Mouse (Mus musculus): ENCODE measurements around the gene Maip1. TPM values are rescaled to one million over a fixed set of nuclear protein-coding genes. Genes with fewer than 3 reads are reported as not detected.
A peak's percentile ranks its signal among the peaks of the same experiment; 100 is the strongest.

Gene Maip1
- 14.9 and 15.1 TPM in 2 replicates for polyA plus RNA-seq (2015; fragmentation: Nextera tagmentation; extraction: Ambion mirVana)

GRCm38 (mm10) chr1:57406187-57407151 lies at the start of gene Maip1, which contains the start of gene Tyw5:
Maip1 (plus strand) TSS chr1:57406328.
Tyw5 (minus strand) TSS chr1:57407101.
- no peaks in the 10 kb centered on the region for H3K9me3 ChIP-seq
- no peaks in the 10 kb centered on the region for H3K27me3 ChIP-seq
- H3K27ac ChIP-seq = peak within 1 kb of the TSS; percentile 98
- H3K4me3 ChIP-seq = peak within 1 kb of the TSS; percentile 72
- peak; percentile 87 for ATAC-seq (ENCODE audit: insufficient number of reproducible peaks, low FRiP score, low TSS enrichment, low read depth)
- H3K4me2 ChIP-seq = peak within 1 kb of the TSS; percentile 70
- peaks cover 25% of the 10 kb centered on the region for H3K4me1 ChIP-seq
- under 1% methylated on average over 72 of the region's 72 CpGs for WGBS
- peak within 1 kb of the TSS; percentile 92 for H3K9ac ChIP-seq
- H3K36me3 ChIP-seq = no peaks in the 10 kb centered on the region

GRCm38 (mm10) chr1:57358546-57358945 lies 47.6 kb upstream of the Maip1 start:
- no peaks in the 10 kb centered on the region for H3K36me3 ChIP-seq
- no peak overlapping the region for H3K4me2 ChIP-seq
- no peaks in the 10 kb centered on the region for H3K27me3 ChIP-seq
- H3K27ac ChIP-seq = no peak overlapping the region; the same call in 1 of the 2 replicates
- 19% methylated on average over 5 of the region's 5 CpGs for WGBS
- H3K4me3 ChIP-seq = no peak overlapping the region
- no peaks in the 10 kb centered on the region for H3K9me3 ChIP-seq
- H3K9ac ChIP-seq = no peak overlapping the region
- peaks cover 4% of the 10 kb centered on the region; the same call in 1 of the 2 replicates for H3K4me1 ChIP-seq
- no peak for ATAC-seq (ENCODE audit: insufficient number of reproducible peaks, low FRiP score, low TSS enrichment, low read depth)

- Histone ChIP-seq H3K36me3 (no peaks in the 10 kb centered on the region), H3K4me2 (no peak overlapping the region), H3K27ac (no peak overlapping the region), H3K9ac (no peak overlapping the region), H3K27me3 (no peaks in the 10 kb centered on the region), H3K9me3 (no peaks in the 10 kb centered on the region), H3K4me1 (no peaks in the 10 kb centered on the region), H3K4me3 (no peak overlapping the region)
- 83% methylated on average over 3 of the region's 3 CpGs for WGBS
- no peak for ATAC-seq (ENCODE audit: insufficient number of reproducible peaks, low FRiP score, low TSS enrichment, low read depth)
Observed at GRCm38 (mm10) chr1:57367446-57367845, 38.7 kb upstream of the Maip1 start.

GRCm38 (mm10) chr1:57369111-57369510 lies 37.0 kb upstream of the Maip1 start:
- H3K4me1 ChIP-seq = no peaks in the 10 kb centered on the region
- ATAC-seq (ENCODE audit: insufficient number of reproducible peaks, low FRiP score, low TSS enrichment, low read depth) = no peak
- H3K36me3 ChIP-seq = no peaks in the 10 kb centered on the region
- no peak overlapping the region for H3K4me2 ChIP-seq
- H3K27me3 ChIP-seq = no peaks in the 10 kb centered on the region
- WGBS = 81% methylated on average over 4 of the region's 4 CpGs
- H3K27ac ChIP-seq = no peak overlapping the region
- no peak overlapping the region for H3K9ac ChIP-seq
- H3K4me3 ChIP-seq = no peak overlapping the region
- H3K9me3 ChIP-seq = no peaks in the 10 kb centered on the region

GRCm38 (mm10) chr1:57370451-57370850 lies 35.7 kb upstream of the Maip1 start:
- Histone ChIP-seq H3K9ac (no peak overlapping the region), H3K27me3 (no peaks in the 10 kb centered on the region), H3K27ac (no peak overlapping the region), H3K4me3 (no peak overlapping the region), H3K4me2 (no peak overlapping the region), H3K4me1 (no peaks in the 10 kb centered on the region), H3K9me3 (no peaks in the 10 kb centered on the region), H3K36me3 (no peaks in the 10 kb centered on the region)
- 84% methylated on average over 4 of the region's 4 CpGs for WGBS
- ATAC-seq (ENCODE audit: insufficient number of reproducible peaks, low FRiP score, low TSS enrichment, low read depth) = no peak

GRCm38 (mm10) chr1:57375276-57375675 lies 30.9 kb upstream of the Maip1 start:
- no peak for ATAC-seq (ENCODE audit: insufficient number of reproducible peaks, low FRiP score, low TSS enrichment, low read depth)
- H3K4me1 ChIP-seq = peaks cover 6% of the 10 kb centered on the region; the same call in 1 of the 2 replicates
- H3K4me3 ChIP-seq = no peak overlapping the region
- WGBS = 93% methylated on average over 2 of the region's 2 CpGs
- H3K27ac ChIP-seq = no peak overlapping the region
- no peak overlapping the region for H3K4me2 ChIP-seq
- no peaks in the 10 kb centered on the region for H3K9me3 ChIP-seq
- no peaks in the 10 kb centered on the region for H3K27me3 ChIP-seq
- H3K9ac ChIP-seq = no peak overlapping the region
- H3K36me3 ChIP-seq = no peaks in the 10 kb centered on the region

GRCm38 (mm10) chr1:57376806-57377205 lies 29.3 kb upstream of the Maip1 start:
- Histone ChIP-seq H3K36me3 (no peaks in the 10 kb centered on the region), H3K9ac (no peak overlapping the region), H3K9me3 (no peaks in the 10 kb centered on the region), H3K4me2 (peak overlapping the region; percentile 94), H3K27me3 (no peaks in the 10 kb centered on the region), H3K4me1 (peaks cover 6% of the 10 kb centered on the region; the same call in 1 of the 2 replicates), H3K4me3 (peak overlapping the region; percentile 94), H3K27ac (no peak overlapping the region)
- 64% methylated on average over 6 of the region's 6 CpGs for WGBS
- no peak for ATAC-seq (ENCODE audit: insufficient number of reproducible peaks, low FRiP score, low TSS enrichment, low read depth)

- under 1% methylated on average over 80 of the region's 81 CpGs for WGBS
- Histone ChIP-seq H3K27ac (peak within 1 kb of the TSS; percentile 75), H3K36me3 (no peaks in the 10 kb centered on the region), H3K9me3 (no peaks in the 10 kb centered on the region), H3K4me1 (peaks cover 6% of the 10 kb centered on the region; the same call in 1 of the 2 replicates), H3K27me3 (no peaks in the 10 kb centered on the region), H3K9ac (peak within 1 kb of the TSS; percentile 90), H3K4me2 (peak within 1 kb of the TSS; percentile 94), H3K4me3 (peak within 1 kb of the TSS; percentile 94)
- ATAC-seq (ENCODE audit: insufficient number of reproducible peaks, low FRiP score, low TSS enrichment, low read depth) = peak; percentile 95
Observed at GRCm38 (mm10) chr1:57377376-57378341, 28.5 kb upstream of the Maip1 start, which contains the start of gene 1700066M21Rik. 1700066M21Rik (plus strand) TSS chr1:57377620.

GRCm38 (mm10) chr1:57386519-57386918 lies 19.6 kb upstream of the Maip1 start:
- Histone ChIP-seq H3K9ac (no peak overlapping the region), H3K4me1 (no peaks in the 10 kb centered on the region), H3K9me3 (no peaks in the 10 kb centered on the region), H3K4me2 (no peak overlapping the region), H3K27me3 (no peaks in the 10 kb centered on the region), H3K4me3 (no peak overlapping the region), H3K36me3 (peaks cover 10% of the 10 kb centered on the region), H3K27ac (no peak overlapping the region)
- ATAC-seq (ENCODE audit: insufficient number of reproducible peaks, low FRiP score, low TSS enrichment, low read depth) = no peak

- 66% methylated on average over 2 of the region's 2 CpGs for WGBS
- peaks cover 17% of the 10 kb centered on the region for H3K36me3 ChIP-seq
- H3K4me2 ChIP-seq = no peak overlapping the region
- no peak overlapping the region for H3K27ac ChIP-seq
- no peak overlapping the region for H3K4me3 ChIP-seq
- H3K9me3 ChIP-seq = no peaks in the 10 kb centered on the region
- H3K27me3 ChIP-seq = no peaks in the 10 kb centered on the region
- no peak overlapping the region for H3K9ac ChIP-seq
- ATAC-seq (ENCODE audit: insufficient number of reproducible peaks, low FRiP score, low TSS enrichment, low read depth) = no peak
- H3K4me1 ChIP-seq = no peaks in the 10 kb centered on the region
Observed at GRCm38 (mm10) chr1:57387876-57388275, 18.3 kb upstream of the Maip1 start.

GRCm38 (mm10) chr1:57388402-57389155 lies 17.5 kb upstream of the Maip1 start:
- H3K27ac ChIP-seq = no peak overlapping the region
- H3K4me2 ChIP-seq = no peak overlapping the region
- H3K9ac ChIP-seq = no peak overlapping the region
- H3K27me3 ChIP-seq = no peaks in the 10 kb centered on the region
- H3K4me1 ChIP-seq = no peaks in the 10 kb centered on the region
- ATAC-seq (ENCODE audit: insufficient number of reproducible peaks, low FRiP score, low TSS enrichment, low read depth) = no peak
- peaks cover 23% of the 10 kb centered on the region for H3K36me3 ChIP-seq
- H3K4me3 ChIP-seq = no peak overlapping the region
- H3K9me3 ChIP-seq = no peaks in the 10 kb centered on the region
- WGBS = 89% methylated on average over 8 of the region's 8 CpGs

Data from limb, embryonic 15.5 days (tissue).